Mouse (Mus musculus) heart, postnatal 0 days (tissue): ENCODE data around the gene Dtnbp1.

Source experiments
- CTCF ChIP-seq: IDR thresholded peaks from 2 replicates; pipeline ENCODE4 v1.5.1; 2016; ENCODE audit warnings: antibody characterized with exemption, control low read depth, low read depth
- EP300 ChIP-seq: IDR thresholded peaks from 2 replicates; pipeline ENCODE4 v1.6.1; 2016; ENCODE audit warnings: antibody characterized with exemption, low read depth

DNA sequence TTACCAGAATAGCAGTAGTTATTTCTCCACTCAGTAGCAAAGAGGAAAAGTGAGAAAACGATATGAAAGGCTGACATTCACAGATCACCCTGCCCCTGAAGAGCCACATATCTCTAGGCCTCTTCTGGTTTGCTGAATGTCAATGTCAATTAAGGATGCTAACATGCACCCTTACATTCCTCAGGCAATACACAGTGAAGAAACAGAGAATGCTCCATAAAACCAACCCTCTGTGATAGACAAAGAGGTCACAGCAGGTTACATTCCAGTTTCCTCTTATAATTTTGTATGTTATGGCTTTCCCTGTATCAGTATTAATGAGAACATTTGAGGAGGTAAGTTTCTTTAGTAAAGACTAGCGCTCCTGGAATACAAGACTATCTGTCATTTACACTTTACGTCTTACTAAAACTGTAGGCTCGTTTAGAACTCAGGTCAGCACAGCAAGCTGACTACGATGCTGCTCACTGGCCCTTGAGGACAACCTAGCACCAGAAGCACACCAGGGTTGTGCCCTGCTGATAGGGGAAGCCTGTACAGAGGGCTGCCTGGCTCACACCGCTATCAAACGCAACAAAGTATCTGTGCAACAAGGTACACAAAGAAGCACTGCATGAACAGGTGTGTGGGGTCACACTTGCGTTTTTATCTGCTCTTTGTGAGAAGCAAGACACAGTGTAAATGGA, 48.3 kb downstream of the Dtnbp1 start:
- TF ChIP-seq EP300 (no peak), CTCF (no peak)
